Mouse (Mus musculus): ENCODE measurements around the gene Ttc23.

DNA sequence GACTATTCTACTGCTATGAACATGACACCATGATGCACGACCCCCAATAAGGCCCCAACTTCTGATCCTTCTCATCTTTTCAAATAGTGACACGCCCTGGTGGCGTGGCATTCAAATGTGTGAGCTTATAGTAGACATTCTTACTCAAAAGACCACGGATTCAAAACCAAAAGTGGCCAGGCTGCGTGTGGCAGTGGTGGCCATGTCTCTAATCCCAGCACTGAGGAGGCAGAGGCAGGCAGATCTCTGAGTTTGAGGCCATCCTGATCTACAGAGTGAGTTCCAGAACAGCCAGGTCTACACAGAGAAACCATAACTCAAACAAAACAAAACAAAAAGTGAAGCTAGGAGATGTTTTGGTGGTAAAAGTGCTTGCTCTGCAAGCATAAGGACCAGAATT is 20.5 kb upstream of the Ttc23 start:
- TF ChIP-seq CTCF (IDR thresholded peaks at IDR 0.05; ENCODE audit: low read depth, low read length), result no peak
- no peak for TF ChIP-seq POLR2A (IDR thresholded peaks at IDR 0.05; ENCODE audit: insufficient read depth, low read length)
- TF ChIP-seq EP300 (IDR thresholded peaks at IDR 0.05; ENCODE audit: insufficient read depth, low read depth, low read length), result no peak
